Mouse (Mus musculus) small intestine, adult 10 weeks (tissue): ENCODE data around the gene Vmn2r78. TPM values are rescaled to one million over a fixed set of nuclear protein-coding genes. Genes with fewer than 3 reads are reported as not detected.

Experiments used
- polyA plus RNA-seq: library from polyadenylated mRNA; stranded (reverse); fragments of 350-450 nt; fragmentation: Illumina TruSeq; extraction: RNeasy Lipid Tissue Mini Kit (QIAGEN cat#74804); gene quantifications from one replicate; pipeline ENCODE4 v1.2.3, GENCODE M21; 2014; ENCODE audit warnings: low replicate concordance

Vmn2r78 gene
- polyA plus RNA-seq = not detected

DNA sequence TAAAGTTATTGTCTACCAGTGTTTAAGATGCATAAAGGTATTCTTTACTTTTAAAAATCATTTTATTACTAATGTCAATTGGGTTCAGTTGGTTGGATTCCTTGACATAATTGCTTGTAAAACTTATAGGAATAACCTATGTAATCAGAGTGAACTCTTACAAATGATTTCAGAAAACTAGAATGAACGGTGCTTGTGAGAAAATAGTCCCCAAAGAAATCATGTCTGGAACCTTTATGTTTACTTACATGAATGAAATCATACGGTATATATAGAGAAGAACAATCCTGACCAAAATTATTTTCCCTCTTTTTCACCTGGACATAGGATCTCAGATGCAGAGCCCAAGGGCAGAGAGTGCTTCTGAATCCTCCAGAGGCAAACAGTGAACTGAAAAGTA lies at the start of gene Vmn2r78:
Gene Vmn2r78 (plus strand): TSS at position 301 of the 400 bp plus-strand sequence.

DNA sequence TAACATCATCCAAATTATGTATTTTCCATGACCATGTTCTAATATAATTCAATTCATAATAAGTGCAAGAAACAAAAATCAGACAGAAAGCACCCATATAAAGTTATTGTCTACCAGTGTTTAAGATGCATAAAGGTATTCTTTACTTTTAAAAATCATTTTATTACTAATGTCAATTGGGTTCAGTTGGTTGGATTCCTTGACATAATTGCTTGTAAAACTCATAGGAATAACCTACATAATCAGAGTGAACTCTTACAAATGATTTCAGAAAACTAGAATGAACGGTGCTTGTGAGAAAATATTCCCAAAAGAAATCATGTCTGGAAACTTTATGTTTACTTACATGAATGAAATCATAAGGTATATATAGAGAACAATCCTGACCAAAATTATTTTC lies 80.9 kb downstream of the Vmn2r78 start, which contains the start of gene Vmn2r79:
Gene Vmn2r79 (plus strand): TSS at position 301 of the 400 bp plus-strand sequence.

Other genes with a start within 250 kb of the Vmn2r78 start
- gene Olfr292, start 226.8 kb upstream of the Vmn2r78 start, polyA plus RNA-seq = not detected
- not detected for gene Folh1, start 139.2 kb upstream of the Vmn2r78 start, polyA plus RNA-seq
- gene Vmn2r77, start 120.1 kb upstream of the Vmn2r78 start, polyA plus RNA-seq = not detected
- not detected for gene Vmn2r79, start 81.0 kb downstream of the Vmn2r78 start, polyA plus RNA-seq